Mouse (Mus musculus) hindlimb bud, embryonic 11.5 days (tissue): Measurements from ENCODE around the gene Akt2.
"Not testable (repeated sequence)": the region's sequence is repeated elsewhere in the genome, so short reads cannot be mapped to it uniquely, and the experiment has no call there.

ENCODE experiments used
- DNase-seq: peaks from one replicate; pipeline ENCODE4 v3.0.0-alpha.2; 2012; ENCODE audit warnings: low read depth, low spot score; ENCODE audit errors: extremely low spot score

Akt2 gene

GRCm38 (mm10) chr7:27612940-27613339, 21.6 kb downstream of the Akt2 start:
- no peak for DNase-seq

DNA sequence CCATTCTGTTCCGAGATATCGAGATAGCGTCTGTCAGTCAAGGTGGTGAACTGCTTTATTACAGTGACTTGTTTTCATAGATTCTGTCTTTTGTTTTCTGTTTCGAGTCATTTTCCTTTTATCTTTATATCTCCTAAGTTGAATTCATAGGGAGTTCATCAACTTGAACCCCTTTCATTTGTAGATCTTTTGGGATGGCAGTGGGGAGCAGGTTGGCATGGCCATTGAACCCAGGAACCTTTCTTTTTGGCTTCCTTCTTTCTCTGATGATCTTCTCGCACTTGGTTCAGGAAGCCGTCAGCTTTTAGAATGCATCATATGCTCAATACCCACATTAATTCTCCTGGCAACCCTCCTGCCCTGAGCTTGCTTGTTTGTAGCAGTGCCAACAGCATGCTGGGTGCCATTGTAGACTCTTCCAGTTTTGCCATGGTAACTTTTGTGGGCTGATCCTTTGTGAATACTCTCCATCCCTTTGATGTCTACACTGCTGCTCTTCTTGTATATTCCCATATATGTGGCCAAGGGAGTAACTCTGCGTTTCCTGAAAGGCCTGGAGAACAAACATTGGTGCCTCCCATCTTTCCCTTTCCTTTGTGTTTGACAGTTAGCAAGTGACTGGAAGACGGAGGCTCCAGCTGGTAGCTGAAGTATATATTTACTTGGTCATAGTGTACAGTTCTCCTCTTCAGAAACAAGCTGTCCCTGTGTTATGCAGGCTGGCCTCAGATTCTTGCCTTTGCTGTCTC, 22.6 kb downstream of the Akt2 start:
- DNase-seq = no peak

DNA sequence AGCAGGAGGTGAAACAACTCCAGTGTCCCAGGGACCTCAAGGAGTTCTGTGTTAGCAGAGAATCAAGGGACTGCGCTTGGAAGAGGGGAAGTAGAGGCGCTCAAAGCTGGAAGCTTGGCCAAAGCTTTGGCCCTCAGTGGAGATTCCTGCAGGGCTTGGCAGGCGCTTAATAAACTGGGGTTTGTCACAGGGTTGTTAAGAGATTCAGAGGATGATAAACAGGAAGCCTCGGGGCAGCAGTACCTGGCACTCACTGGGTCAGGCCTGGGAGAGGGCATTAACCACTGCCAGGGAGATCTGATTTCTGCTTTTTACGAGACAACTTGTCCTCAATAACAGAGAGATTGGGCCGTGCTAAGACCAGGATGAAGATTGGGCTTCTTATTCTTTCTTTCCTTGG, 29.7 kb downstream of the Akt2 start:
- no peak for DNase-seq

- DNase-seq = no peak
These were observed 30.9 kb downstream of the Akt2 start for GRCm38 (mm10) chr7:27622234-27622633.

- no peak for DNase-seq
These were observed 33.6 kb downstream of the Akt2 start for GRCm38 (mm10) chr7:27624967-27625366.

- no peak for DNase-seq
These were observed 36.4 kb downstream of the Akt2 start for GRCm38 (mm10) chr7:27627707-27628106.

DNA sequence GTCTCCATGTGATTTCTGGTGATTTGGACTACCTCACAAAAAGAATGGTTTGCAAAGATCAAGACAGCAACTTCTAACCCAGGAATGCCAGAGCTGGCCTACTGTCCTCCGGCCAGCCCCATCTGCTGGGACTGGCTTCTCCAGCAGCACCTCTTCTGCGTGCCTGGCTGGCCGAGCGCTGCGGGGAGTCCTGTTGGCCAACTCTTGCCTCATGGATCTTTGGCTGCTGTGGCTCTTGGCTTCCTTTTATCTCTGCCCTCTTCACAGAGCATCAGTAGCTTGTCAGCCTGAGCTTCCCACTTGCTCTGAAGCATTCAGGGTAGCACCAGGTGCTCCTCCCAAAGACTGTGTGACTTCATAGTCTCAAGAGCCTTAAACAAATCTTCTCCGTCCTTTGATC, 36.8 kb downstream of the Akt2 start:
- DNase-seq = no peak

DNA sequence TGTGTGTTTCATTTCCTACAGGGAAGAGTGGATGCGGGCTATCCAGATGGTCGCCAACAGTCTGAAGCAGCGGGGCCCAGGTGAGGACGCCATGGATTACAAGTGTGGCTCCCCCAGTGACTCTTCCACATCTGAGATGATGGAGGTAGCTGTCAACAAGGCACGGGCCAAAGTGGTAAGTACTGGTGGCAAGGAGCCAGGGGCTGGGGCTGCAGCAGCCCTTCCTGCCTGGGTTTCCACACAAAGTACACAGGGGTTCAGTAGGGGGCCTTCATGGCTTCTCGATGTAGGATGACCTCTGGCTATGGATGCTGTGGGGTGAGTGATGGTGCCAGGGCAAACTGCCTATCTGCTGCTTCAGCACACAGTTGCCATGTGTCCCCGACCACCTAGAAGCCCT, 37.5 kb downstream of the Akt2 start:
- not testable (repeated sequence) for DNase-seq

- DNase-seq = no peak
These were observed 40.1 kb downstream of the Akt2 start for GRCm38 (mm10) chr7:27631439-27631838.

DNA sequence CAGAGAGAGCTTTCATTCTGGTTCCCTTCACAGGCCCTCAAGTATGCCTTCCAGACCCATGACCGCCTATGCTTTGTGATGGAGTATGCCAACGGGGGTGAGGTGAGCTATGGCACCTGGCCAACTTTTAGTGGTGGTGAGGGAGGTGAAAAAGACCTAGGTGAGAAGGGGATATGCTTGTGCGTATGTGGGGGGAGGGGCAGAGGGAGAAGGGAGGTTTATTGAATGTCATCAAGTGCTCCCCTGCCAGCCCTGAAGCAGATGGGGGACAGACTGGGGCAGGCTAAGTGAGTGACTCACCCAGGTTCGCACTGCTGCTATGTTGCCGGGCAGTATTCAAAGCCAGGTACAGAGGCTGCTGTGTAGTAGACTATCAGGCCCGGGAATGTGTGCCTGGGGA, 41.8 kb downstream of the Akt2 start:
- DNase-seq = no peak

DNA sequence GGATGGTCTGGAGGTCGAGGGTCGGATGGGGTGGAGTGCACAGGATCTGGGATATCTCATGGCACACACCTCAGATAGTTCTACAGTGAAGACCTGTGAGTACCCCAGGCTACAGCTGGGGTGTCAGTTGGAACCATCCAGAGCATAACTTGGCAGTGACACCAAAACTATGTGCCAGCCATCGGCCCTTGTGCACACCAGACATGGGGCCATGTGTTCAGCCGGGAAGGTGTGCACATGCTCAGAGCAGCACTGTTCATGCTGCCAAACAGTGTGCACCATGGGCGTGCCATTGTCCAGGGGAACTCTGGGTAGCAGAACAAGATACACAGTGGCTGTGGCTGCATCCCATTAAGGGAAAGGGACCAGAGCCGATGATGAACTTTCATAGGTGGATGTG, 43.3 kb downstream of the Akt2 start:
- DNase-seq = no peak

DNA sequence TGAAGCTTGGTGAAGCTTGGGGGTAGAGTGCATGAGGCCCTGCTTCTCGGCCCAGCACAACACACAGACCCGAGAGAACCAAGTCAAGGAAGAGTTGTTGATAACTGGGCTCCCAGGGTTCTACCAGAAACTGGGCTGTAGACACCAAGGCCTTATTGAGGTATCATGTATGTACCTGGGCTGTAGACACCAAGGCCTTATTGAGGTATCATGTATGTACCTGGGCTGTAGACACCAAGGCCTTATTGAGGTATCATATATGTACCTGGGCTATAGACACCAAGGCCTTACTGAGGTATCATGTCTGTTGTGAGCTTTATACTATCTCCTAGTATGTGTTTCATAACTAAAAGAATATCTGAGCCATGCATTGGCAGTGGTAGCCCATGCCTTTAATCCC, 43.7 kb downstream of the Akt2 start:
- not testable (repeated sequence) for DNase-seq

DNA sequence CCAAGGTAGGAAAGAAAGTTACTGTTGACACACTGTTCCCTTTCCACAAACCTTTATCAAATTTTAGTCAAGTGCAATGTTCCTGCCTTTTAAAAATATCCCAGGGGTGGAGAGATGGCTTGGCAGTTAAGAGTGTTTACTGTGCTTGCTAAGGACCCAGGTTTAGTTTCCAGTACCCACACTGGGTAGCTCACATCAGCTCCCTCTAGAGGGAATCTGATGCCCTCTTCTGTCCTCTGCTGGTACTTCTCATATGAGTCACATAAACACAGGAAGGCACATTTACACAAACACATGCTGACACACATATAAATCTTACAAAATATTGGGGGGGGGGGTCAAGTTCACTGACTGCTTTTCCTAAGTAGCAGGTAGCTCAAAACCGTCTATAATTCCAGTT, 53.1 kb downstream of the Akt2 start:
- no peak for DNase-seq

DNA sequence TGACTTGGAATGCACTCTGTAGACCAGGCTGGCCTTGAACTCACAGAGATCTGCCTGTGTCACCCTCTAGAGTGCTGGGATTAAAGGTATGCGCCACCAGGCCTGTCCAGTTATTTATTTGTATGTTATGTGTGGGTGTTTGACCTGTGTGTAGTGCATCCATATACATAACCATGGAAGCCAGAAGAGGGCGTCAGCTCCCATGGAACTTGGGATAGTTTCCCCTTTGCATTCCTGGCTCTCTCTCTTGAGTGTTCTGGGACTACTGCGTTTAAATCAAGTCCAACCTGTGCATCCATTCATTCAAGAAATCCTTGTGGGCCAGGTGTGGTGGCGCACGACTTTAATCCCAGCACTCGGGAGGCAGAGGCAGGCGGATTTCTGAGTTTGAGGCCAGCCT, 55.2 kb downstream of the Akt2 start:
- DNase-seq = no peak

DNA sequence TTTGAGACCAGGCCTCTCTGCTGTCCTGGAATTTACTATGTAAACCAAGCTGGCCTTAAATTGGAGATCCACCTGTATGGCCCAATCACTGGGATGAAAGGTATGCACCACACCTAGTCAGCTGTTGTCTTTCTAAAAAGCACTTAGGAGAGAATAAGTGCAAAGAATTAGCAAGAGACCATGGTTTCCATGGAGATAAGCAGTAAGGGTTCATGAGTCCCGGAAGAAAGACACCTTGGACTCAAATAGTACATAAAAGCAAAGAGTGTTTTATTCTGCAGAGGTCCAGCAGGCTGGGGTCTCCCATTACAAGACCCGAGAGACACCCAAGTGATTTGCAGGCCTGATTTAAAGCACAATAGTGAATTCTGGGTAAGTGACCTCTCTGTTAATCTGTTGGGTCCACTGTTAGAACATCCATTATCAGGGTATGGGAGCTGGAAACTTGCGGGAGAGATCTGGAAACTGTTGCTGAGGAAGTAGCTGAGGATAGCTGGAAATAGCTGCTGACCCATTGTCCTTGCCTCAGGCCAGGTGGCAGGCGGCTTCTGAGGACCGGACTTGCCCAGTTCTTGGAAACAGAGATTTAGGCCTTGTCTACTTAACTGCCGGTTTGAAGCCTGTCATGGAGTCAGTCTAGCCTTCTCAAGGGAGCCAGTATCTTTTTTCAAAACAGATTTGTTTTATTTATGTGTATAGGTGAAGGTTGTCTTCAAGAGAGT, 56.1 kb downstream of the Akt2 start:
- no peak for DNase-seq

GRCm38 (mm10) chr7:27649723-27650122, 58.4 kb downstream of the Akt2 start:
- no peak for DNase-seq

GRCm38 (mm10) chr7:27650949-27651348, 59.6 kb downstream of the Akt2 start:
- DNase-seq = peak; percentile 63

- no peak for DNase-seq
These were observed 62.5 kb downstream of the Akt2 start, which contains the start of gene Ttc9b for GRCm38 (mm10) chr7:27653681-27654437. Ttc9b (plus strand) TSS chr7:27653915.

- no peak for DNase-seq
These were observed 63.4 kb downstream of the Akt2 start for GRCm38 (mm10) chr7:27654607-27655276.

DNA sequence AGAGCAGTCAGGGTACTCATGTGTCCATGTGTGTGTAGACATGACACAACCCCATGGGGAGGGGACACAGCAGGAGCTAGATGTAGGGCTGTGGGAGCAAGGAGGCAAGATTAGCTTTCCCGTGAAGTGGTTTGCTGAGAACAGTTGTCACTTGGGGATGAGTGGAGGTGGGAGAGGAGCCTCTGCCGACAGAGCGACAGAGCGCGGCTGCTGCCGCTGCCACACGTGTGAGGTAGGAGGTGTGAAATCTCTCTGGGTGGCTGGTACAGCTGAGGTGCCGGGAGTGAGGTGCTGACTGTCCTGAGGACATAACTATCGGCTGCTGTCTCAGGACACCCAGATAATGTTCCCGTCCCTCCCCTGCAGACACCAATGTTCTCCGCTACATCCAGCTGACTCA, 64.2 kb downstream of the Akt2 start:
- no peak for DNase-seq

DNA sequence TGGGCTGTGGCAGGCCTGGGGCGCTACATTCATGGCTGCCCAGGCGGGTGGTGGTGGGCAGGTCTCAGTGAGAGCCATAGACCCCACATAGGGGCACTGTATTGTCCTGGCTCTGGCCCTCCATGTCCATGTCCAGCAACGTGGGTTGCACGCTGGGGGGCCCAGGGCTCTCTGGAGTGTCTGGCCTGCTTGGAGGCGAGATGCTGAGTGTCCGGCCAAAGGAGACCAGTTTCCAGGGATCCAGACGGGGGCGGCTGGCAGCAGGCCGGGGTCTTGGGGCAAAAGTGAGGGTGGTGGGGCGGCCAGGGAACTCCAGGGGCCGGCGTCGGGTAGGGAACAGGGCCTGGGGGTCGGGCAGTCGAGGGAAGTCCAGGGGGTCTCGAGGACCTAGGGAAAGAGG, 65.2 kb downstream of the Akt2 start:
- DNase-seq = no peak
